Mouse (Mus musculus) embryo, embryonic 11 days (tissue): ENCODE data around the gene Hvcn1.
"Not testable (repeated sequence)": the region's sequence is repeated elsewhere in the genome, so short reads cannot be mapped to it uniquely, and the experiment has no call there.

ENCODE experiments used
- DNase-seq: peaks from one replicate; pipeline ENCODE4 v3.0.0-alpha.2; 2015

Gene Hvcn1

GRCm38 (mm10) chr5:122204180-122204579 lies 2.4 kb upstream of the Hvcn1 start:
- no peak for DNase-seq

GRCm38 (mm10) chr5:122208909-122209308 lies 2.3 kb downstream of the Hvcn1 start:
- DNase-seq = peak; percentile 16

GRCm38 (mm10) chr5:122209591-122210368 lies 3.2 kb downstream of the Hvcn1 start:
- peak; percentile 88 for DNase-seq

- no peak for DNase-seq
Observed at GRCm38 (mm10) chr5:122210890-122211289, 4.3 kb downstream of the Hvcn1 start.

- DNase-seq = no peak
Observed at GRCm38 (mm10) chr5:122212125-122212524, 5.5 kb downstream of the Hvcn1 start.

GRCm38 (mm10) chr5:122212820-122213219 lies 6.2 kb downstream of the Hvcn1 start:
- not testable (repeated sequence) for DNase-seq

- DNase-seq = no peak
Observed at GRCm38 (mm10) chr5:122213861-122214260, 7.3 kb downstream of the Hvcn1 start.

- DNase-seq = no peak
Observed at GRCm38 (mm10) chr5:122217636-122218035, 11.0 kb downstream of the Hvcn1 start.

- no peak for DNase-seq
Observed at GRCm38 (mm10) chr5:122218109-122218905, 11.7 kb downstream of the Hvcn1 start.

GRCm38 (mm10) chr5:122218928-122219327 lies 12.3 kb downstream of the Hvcn1 start:
- DNase-seq = no peak

- DNase-seq = no peak
Observed at GRCm38 (mm10) chr5:122219655-122220629, 13.3 kb downstream of the Hvcn1 start.

GRCm38 (mm10) chr5:122221085-122221484 lies 14.5 kb downstream of the Hvcn1 start:
- no peak for DNase-seq

- DNase-seq = no peak
Observed at GRCm38 (mm10) chr5:122224291-122224690, 17.7 kb downstream of the Hvcn1 start.

- DNase-seq = no peak
Observed at GRCm38 (mm10) chr5:122228271-122228765, 21.7 kb downstream of the Hvcn1 start.

GRCm38 (mm10) chr5:122228772-122229171 lies 22.2 kb downstream of the Hvcn1 start:
- DNase-seq = no peak

GRCm38 (mm10) chr5:122230816-122231215 lies 24.2 kb downstream of the Hvcn1 start:
- DNase-seq = no peak

- no peak for DNase-seq
Observed at GRCm38 (mm10) chr5:122231431-122231830, 24.8 kb downstream of the Hvcn1 start.

- no peak for DNase-seq
Observed at GRCm38 (mm10) chr5:122232004-122232403, 25.4 kb downstream of the Hvcn1 start.

- no peak for DNase-seq
Observed at GRCm38 (mm10) chr5:122233077-122233581, 26.5 kb downstream of the Hvcn1 start.

- DNase-seq = no peak
Observed at GRCm38 (mm10) chr5:122233695-122234094, 27.1 kb downstream of the Hvcn1 start.

- no peak for DNase-seq
Observed at GRCm38 (mm10) chr5:122234319-122235195, 28.0 kb downstream of the Hvcn1 start.
